Mouse (Mus musculus) inflammation-experienced regulatory T-cells, adult 6 months (primary cell): ENCODE data around the gene Myl6b. TPM values are rescaled to one million over a fixed set of nuclear protein-coding genes. Genes with fewer than 3 reads are reported as not detected.

Source experiments
- polyA plus RNA-seq, 3 experiments: library from polyadenylated mRNA; unstranded; fragments of 100-300 nt; shearing (Covaris generic); gene quantifications; one replicate each; pipeline ENCODE4 v1.2.1; 2017

Gene Myl6b
- polyA plus RNA-seq, 3 experiments from 2014 or later: 2.7 to 4.6 (median 4.5) TPM

Other genes with a start within 250 kb of the Myl6b start
- under 1 TPM in 1 of 3 experiments, not detected in 2; 0.34 TPM for gene Apon, start 244.6 kb downstream of the Myl6b start, polyA plus RNA-seq
- gene Apof, start 230.0 kb downstream of the Myl6b start, polyA plus RNA-seq: not detected
- gene Stat2, start 228.1 kb downstream of the Myl6b start, polyA plus RNA-seq: 10 to 100 TPM; 46.5 to 69.6 (median 52.5) TPM
- not detected for gene Il23a, start 199.9 kb downstream of the Myl6b start, polyA plus RNA-seq
- gene Pan2, start 195.3 kb downstream of the Myl6b start, polyA plus RNA-seq: 10 to 100 TPM; 17.4 to 36.9 (median 27.5) TPM
- 100 to 1,000 TPM; 101 to 106 (median 102) TPM for gene Cnpy2, start 176.2 kb downstream of the Myl6b start, polyA plus RNA-seq
- 100 to 1,000 TPM; 138 to 155 (median 155) TPM for gene Cs, start 161.0 kb downstream of the Myl6b start, polyA plus RNA-seq
- gene Coq10a, start 129.7 kb downstream of the Myl6b start, polyA plus RNA-seq: 10 to 100 TPM; 12.8 to 19.9 (median 17.3) TPM
- 1 to 10 TPM; 1.7 to 6.7 (median 3.6) TPM for gene Ankrd52, start 121.6 kb downstream of the Myl6b start, polyA plus RNA-seq
- not detected for gene Slc39a5, start 97.5 kb downstream of the Myl6b start, polyA plus RNA-seq
- 10 to 100 TPM; 68.8 to 87.0 (median 73.8) TPM for gene Nabp2, start 87.2 kb downstream of the Myl6b start, polyA plus RNA-seq
- 10 to 100 TPM; 25.2 to 42.2 (median 37.9) TPM for gene Rnf41, start 87.0 kb downstream of the Myl6b start, polyA plus RNA-seq
- 10 to 100 TPM; 53.1 to 64.4 (median 57.2) TPM for gene Smarcc2, start 39.4 kb downstream of the Myl6b start, polyA plus RNA-seq
- gene Myl6, start 4.5 kb downstream of the Myl6b start, polyA plus RNA-seq: 1,000 to 10,000 TPM in 1 of 3 experiments, 100 to 1,000 TPM in 2; 949 to 1,454 (median 955) TPM
- 10 to 100 TPM; 68.4 to 89.7 (median 70.4) TPM for gene Esyt1, start 27.2 kb upstream of the Myl6b start, polyA plus RNA-seq
- 1 to 10 TPM; 5.6 to 9.2 (median 6.0) TPM for gene Zc3h10, start 49.1 kb upstream of the Myl6b start, polyA plus RNA-seq
- 1,000 to 10,000 TPM; 5,582 to 7,160 (median 6,033) TPM for gene Rpl41, start 50.6 kb upstream of the Myl6b start, polyA plus RNA-seq
- 100 to 1,000 TPM; 110 to 145 (median 137) TPM for gene Pa2g4, start 67.3 kb upstream of the Myl6b start, polyA plus RNA-seq
- 1 to 10 TPM; 2.6 to 9.3 (median 3.9) TPM for gene Erbb3, start 91.0 kb upstream of the Myl6b start, polyA plus RNA-seq
- gene Rps26, start 128.1 kb upstream of the Myl6b start, polyA plus RNA-seq: 1,000 to 10,000 TPM; 1,205 to 1,760 (median 1,564) TPM
- gene Ikzf4, start 147.3 kb upstream of the Myl6b start, polyA plus RNA-seq: 100 to 1,000 TPM in 2 of 3 experiments, 10 to 100 TPM in 1; 76.5 to 154 (median 110) TPM
- 10 to 100 TPM; 17.0 to 29.7 (median 24.3) TPM for gene Suox, start 175.4 kb upstream of the Myl6b start, polyA plus RNA-seq
- 10 to 100 TPM; 44.3 to 69.5 (median 63.9) TPM for gene Rab5b, start 197.6 kb upstream of the Myl6b start, polyA plus RNA-seq
- gene Pmel, start 205.5 kb upstream of the Myl6b start, polyA plus RNA-seq: 1 to 10 TPM; 4.2 to 5.4 (median 4.3) TPM
- gene Cdk2, start 206.3 kb upstream of the Myl6b start, polyA plus RNA-seq: 10 to 100 TPM; 16.8 to 38.3 (median 19.9) TPM
- gene Dgka, start 246.2 kb upstream of the Myl6b start, polyA plus RNA-seq: 100 to 1,000 TPM; 184 to 337 (median 319) TPM
- gene Pym1, start 249.2 kb upstream of the Myl6b start, polyA plus RNA-seq: 10 to 100 TPM; 64.5 to 69.6 (median 66.4) TPM